Mouse (Mus musculus) MEL-GATA-1-ER (cell line): Measurements from ENCODE around the gene Slit2.

Experiments
- DNase-seq: peaks from one replicate; pipeline ENCODE4 v3.0.0-alpha.2; 2012; ENCODE audit warnings: low read depth; ENCODE audit errors: extremely low read depth

Slit2 gene

GRCm38 (mm10) chr5:48050637-48051314 lies 67.8 kb downstream of the Slit2 start:
- no peak for DNase-seq

DNA sequence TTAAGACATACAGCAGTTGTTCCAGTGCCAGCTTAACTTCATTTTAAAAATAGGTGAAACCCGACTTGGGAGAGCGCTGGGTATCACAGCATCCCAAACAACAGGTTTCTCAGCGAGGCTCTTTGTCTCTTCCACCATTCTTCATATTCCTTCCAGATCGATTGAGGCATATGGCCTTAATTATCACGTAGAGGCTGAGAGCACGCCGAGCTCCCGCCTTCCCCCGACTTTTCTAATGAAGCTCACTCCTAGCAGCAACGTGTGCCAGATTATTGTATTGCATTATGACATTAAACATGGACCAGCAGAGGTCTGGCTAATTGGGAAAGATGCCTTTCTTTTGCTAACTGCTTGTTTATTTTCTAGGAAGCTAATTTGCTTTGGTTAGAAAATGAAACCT lies 75.7 kb downstream of the Slit2 start:
- no peak for DNase-seq

DNA sequence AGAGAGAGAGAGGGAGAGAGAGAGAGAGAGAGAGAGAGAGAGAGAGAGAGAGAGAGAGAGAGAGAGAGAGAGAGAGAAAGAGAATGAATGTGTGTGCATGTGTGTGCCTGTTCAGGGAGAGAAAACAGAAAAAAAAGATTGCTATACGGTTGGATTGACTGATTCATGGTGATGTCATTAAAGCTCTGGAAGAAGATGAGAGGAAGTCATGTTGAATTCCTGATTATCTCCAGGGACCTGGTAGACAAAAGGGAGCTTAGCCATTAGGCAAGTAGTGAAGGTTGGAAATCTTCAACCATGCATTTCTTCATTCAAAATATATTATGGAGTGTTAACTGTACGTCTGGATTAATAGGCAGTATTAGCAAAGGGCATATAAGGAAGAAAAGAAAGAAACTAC lies 77.8 kb downstream of the Slit2 start:
- no peak for DNase-seq

DNA sequence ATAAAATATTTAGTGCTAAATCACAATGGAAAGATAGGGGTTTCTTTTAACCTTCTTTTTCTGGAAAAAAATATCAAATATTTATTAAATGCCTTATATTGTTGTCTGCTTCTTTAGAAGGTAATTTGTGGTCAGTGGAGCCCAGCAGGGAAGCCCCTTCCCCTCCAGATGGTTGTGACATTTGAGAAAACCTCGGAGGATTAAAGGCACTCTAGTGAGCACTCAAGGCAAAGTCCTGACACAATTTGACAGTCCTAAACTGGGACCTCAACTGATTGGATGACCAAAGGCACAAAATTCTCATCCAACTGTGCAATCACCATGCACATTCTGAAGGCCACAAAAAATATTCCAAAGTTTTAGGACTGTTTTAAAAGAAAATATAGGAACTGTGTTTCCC lies 95.8 kb downstream of the Slit2 start:
- DNase-seq, result no peak

DNA sequence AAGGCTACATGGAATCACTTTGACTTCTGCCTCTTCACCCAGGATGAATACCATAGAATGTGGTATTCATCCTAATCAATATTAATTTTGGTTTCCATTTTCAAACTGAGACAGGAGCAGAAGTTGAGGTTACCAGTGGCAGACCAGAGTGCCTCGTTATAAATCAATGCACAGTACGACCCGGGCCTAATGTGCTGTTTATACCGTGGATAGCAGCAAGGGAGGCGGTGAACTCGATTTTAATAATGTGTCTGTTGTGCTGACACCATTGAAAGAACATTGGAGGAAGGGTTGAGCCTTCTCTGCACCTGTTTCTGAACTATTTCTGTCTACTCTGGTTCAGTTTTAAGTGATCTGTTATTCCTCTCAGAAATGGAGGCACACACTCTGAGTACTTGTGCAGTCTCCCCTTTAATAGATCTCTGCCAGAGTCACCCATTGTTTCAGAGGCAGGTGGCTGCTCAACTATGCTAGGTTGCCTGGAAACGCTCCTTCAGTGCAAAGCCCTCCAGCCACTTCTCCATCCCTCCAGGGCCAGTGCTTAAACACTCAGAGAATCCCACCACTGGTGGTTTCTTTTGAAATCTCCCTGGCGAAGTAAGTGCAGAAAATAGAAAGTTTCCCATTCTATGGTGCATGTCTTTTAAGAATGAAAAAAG lies 98.4 kb downstream of the Slit2 start:
- DNase-seq, result no peak

DNA sequence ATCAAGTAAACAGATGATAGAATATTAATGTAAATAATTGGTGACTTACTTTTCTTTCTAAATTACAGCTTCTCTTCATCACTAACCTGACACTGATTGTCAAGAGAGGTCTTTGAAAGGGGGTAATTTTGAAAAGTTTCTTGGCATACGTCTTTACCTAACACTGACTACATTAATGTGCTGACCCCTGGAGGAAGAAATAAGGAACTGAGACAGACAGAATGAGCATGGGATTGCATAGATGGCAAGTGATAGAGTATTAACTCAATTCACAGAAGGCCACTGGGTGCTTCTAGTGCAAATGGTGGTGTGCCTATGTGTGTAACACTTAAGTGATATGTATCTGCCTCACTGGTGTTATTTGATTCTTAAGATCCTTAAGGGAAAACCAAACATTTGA lies 130.5 kb downstream of the Slit2 start:
- DNase-seq, result no peak

DNA sequence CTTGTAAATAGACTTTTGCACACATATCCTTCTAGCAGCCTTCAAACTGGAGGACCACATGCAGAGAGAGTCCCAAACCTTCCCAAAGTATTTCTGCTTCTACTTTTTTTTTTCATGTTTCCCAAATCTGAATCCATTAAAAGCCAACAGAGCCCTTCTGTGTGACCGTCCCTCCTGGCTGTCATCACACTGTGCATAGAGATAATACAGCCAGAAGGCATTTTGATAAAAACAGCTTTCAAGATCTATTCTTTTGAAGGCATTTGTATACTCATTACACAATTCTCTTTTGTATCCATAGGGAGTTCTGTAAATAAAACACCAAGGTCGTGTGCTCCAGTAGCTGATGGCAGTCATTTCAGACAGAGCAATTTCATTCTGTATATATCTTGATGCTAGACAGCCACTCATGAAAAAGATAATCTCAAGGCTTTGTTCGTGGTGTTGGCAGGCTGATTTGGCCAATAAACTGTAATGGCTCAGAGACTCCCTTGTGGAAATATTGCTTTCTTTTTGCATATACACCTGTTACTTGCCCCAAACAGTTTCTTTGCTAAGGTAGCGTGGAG lies 132.1 kb downstream of the Slit2 start:
- no peak for DNase-seq

GRCm38 (mm10) chr5:48122651-48123050 lies 139.7 kb downstream of the Slit2 start:
- DNase-seq, result no peak

DNA sequence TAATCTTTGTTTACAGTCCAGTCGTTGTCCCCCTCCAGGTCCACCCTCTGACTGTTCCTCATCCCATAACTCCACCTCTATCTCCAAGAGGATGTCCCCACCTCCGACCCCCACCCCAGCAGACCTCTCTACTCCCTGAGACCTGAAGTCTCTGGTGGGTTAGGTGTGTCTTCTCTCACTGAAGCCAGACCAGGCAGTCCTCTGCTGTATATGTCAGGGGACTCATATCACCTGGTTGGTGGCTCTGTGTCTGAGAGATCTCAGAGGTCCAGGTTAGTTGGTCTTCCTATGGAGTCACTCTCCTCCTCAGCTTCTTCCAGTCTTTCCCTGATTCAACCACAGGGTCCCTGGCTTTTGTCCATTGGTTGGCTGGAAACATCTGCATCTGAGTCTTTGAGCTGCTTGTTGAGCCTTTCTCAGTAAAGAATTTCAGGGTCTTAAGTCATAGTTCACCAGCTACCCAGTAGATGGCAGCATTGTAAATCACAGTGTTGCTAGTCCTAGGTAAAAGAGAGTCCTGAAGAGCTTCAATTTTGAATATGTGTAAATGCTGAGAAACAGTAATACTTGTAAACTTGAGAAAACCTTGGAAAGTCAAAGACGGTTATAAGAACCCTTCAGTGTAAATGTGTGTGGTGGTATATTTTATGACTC lies 143.0 kb downstream of the Slit2 start:
- DNase-seq, result peak; percentile 12

- no peak for DNase-seq
Measured at GRCm38 (mm10) chr5:48129981-48130380, 147.0 kb downstream of the Slit2 start.

GRCm38 (mm10) chr5:48136571-48136970 lies 153.6 kb downstream of the Slit2 start:
- DNase-seq, result no peak

DNA sequence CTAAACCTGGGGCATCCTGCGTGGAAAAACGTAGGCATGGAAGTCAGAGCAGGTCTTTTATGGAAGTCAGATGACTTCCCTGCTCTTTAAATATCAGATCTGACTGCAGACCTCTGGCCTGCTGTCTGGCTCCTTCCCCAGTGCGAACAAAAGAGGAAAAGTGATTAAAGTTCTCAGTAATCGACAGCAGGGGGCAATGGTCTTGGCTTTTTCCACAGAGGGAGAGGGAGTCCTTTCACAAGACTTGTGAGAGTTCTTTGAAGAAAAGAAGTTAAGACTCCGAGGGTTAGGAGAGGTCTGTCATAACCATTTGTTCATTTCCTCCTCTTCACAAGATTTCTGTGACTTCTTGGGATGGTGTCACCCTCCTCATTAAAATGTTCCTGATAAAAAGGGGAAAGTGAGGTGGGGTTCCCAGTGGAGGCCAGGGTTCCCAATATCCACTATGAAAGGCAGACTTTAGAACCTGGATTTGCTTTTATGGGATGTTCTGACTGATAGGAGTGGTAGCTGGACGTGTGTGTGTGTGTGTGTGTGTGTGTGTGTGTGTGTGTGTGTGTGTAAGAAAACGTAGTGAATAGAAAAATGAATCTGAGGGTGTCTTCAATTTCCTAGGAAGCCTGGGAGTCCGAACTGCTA lies 156.0 kb downstream of the Slit2 start:
- DNase-seq, result no peak

GRCm38 (mm10) chr5:48139488-48139862 lies 156.5 kb downstream of the Slit2 start:
- no peak for DNase-seq

GRCm38 (mm10) chr5:48146082-48146481 lies 163.1 kb downstream of the Slit2 start:
- no peak for DNase-seq

GRCm38 (mm10) chr5:48160829-48161228 lies 177.9 kb downstream of the Slit2 start:
- no peak for DNase-seq

GRCm38 (mm10) chr5:48181646-48182302 lies 198.8 kb downstream of the Slit2 start:
- DNase-seq, result no peak

DNA sequence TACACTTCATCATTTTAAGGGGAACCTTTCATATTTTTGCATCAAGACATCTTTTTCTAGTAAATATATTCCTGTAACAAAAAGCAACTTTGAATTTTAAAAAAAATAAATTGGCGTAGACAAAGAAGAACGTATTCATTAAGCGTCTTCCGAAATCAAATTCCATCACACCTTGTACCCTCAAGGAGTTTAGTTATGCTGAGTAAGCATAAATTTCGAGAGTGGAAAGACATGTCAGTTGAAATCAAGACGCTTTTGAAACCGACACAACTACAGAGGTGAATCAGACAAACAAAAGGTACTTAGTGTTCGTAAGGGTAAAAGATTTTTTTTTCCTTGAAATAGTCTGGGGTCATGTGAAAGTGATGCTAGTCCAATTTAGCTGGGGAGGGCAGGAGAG lies 201.4 kb downstream of the Slit2 start:
- DNase-seq, result no peak

DNA sequence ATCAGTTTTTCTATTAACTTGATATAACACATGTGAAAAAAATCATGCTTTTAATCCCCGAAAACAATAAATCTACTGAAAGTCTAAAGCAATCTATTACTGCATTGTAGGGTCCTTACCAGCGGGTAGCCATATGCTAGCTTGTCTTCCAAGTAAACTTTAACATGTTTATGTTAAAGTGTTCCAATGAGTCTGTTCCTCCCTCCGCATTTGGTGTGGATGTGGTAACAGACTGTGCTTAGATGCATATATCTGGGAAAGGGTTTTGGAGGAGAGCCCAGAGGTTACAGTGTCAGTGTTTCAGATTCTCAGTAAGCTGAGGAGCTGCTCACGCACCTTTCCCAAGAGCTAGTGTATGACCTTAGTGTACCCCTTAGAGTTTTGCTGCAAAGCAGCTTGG lies 204.9 kb downstream of the Slit2 start:
- DNase-seq, result no peak

DNA sequence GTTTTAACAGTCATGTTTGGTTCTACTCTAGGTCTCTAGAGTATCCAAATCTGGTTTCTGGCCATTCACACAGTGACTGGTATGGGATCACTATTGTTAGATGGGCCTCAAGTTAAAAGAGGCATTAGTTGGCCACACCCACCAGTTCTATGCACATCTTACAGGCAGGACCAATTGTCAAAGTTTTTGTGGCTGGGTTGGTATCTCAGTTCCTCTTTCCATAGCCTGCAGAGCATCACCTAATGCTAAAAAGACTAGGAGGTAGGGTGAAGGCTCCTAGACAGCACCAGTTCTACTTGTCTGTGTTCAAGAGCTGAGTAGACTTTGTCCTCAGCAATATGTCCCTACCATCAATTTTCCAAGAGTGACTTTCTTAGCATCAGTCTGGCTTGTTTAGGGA lies 216.4 kb downstream of the Slit2 start:
- no peak for DNase-seq

DNA sequence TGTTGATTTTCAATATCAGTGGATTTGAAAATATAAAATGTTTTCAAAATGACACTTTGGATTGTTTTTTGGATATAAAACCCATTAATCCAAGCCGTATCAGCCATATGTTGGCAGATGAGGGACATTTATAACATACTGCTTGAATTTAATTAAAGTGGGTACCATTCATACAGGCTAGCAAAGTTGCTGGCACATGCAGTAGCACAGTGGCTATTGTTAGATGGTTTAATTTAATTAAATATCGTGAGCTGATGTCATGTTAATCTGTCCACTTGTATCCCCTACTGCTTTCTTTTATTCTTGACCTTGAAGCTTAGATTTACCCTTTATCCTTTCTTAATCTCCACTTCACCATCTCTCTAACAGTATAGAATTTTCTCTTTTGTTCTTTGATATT lies 232.3 kb downstream of the Slit2 start:
- DNase-seq, result no peak

DNA sequence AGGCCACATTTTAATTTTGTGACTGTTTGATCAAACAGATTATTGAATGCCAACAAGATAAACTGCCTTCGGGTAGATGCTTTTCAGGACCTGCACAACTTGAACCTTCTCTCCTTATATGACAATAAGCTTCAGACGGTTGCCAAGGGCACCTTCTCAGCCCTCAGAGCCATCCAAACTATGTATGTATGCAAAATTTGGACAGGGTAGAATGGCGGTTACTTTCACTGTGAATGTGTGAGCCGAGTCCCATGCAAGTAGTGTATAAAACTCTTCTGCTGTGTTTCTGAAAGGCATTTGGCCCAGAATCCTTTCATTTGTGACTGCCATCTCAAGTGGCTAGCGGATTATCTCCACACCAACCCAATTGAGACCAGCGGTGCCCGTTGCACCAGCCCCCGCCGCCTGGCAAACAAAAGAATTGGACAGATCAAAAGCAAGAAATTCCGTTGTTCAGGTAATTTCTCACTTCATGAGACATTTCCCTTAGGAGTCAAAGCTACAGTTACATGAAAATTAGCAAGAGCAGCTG lies 236.8 kb downstream of the Slit2 start:
- DNase-seq, result no peak
